Mouse (Mus musculus): ENCODE measurements around the gene Lhfp. TPM values are rescaled to one million over a fixed set of nuclear protein-coding genes. Genes with fewer than 3 reads are reported as not detected.

Lhfp gene
- polyA plus RNA-seq, 1 experiment from 2014 or later, result 12.9 TPM

- Histone ChIP-seq H3K4me2 (no peak overlapping the region), H3K4me1 (replicated peaks; ENCODE audit: control insufficient read depth, insufficient read depth, low read length) (no peaks in the 10 kb centered on the region), H3K4me3 (ENCODE audit: low read depth, low read length) (no peak overlapping the region), H3K27ac (ENCODE audit: low read depth, low read length) (no peak overlapping the region), H3K9me3 (ENCODE audit: control insufficient read depth, low read length) (no peaks in the 10 kb centered on the region), H3K9ac (ENCODE audit: low read depth, low read length) (no peak overlapping the region), H3K27me3 (replicated peaks; ENCODE audit: control insufficient read depth, insufficient read depth, low read length) (no peaks in the 10 kb centered on the region), H3K36me3 (ENCODE audit: control insufficient read depth, insufficient read depth, low read length) (peaks cover 6% of the 10 kb centered on the region; the same call in 1 of the 2 replicates)
- WGBS, result 77% methylated on average over 2 of the region's 2 CpGs
- DNase-seq (ENCODE audit: low spot score) (no peak), ATAC-seq (replicated peaks; ENCODE audit: low FRiP score) (no peak)
Observed at GRCm38 (mm10) chr3:53004406-53005114, 36.8 kb upstream of the Lhfp start.

GRCm38 (mm10) chr3:53007411-53007810 is 33.9 kb upstream of the Lhfp start:
- Histone ChIP-seq H3K4me2 (no peak overlapping the region), H3K9ac (ENCODE audit: low read depth, low read length) (no peak overlapping the region), H3K4me1 (replicated peaks; ENCODE audit: control insufficient read depth, insufficient read depth, low read length) (no peaks in the 10 kb centered on the region), H3K27me3 (replicated peaks; ENCODE audit: control insufficient read depth, insufficient read depth, low read length) (no peaks in the 10 kb centered on the region), H3K9me3 (ENCODE audit: control insufficient read depth, low read length) (no peaks in the 10 kb centered on the region), H3K36me3 (ENCODE audit: control insufficient read depth, insufficient read depth, low read length) (peaks cover 6% of the 10 kb centered on the region; the same call in 1 of the 2 replicates), H3K27ac (ENCODE audit: low read depth, low read length) (no peak overlapping the region), H3K4me3 (ENCODE audit: low read depth, low read length) (no peak overlapping the region)
- no peak for DNase-seq (ENCODE audit: low spot score)
- WGBS, result 91% methylated on average over 8 of the region's 8 CpGs
- ATAC-seq (replicated peaks; ENCODE audit: low FRiP score), result no peak

- H3K4me2 ChIP-seq, result peak within 1 kb of the TSS; percentile 87
- peak within 1 kb of the TSS; percentile 60; the same call in 1 of the 2 replicates for H3K27ac ChIP-seq (ENCODE audit: low read depth, low read length)
- no peaks in the 10 kb centered on the region; the same call in 1 of the 2 replicates for H3K4me1 ChIP-seq (replicated peaks; ENCODE audit: control insufficient read depth, insufficient read depth, low read length)
- 5% methylated on average over 53 of the region's 53 CpGs for WGBS
- peak; percentile 83 for DNase-seq (ENCODE audit: low spot score)
- peak; percentile 94 for ATAC-seq (replicated peaks; ENCODE audit: low FRiP score)
- no peaks in the 10 kb centered on the region for H3K27me3 ChIP-seq (replicated peaks; ENCODE audit: control insufficient read depth, insufficient read depth, low read length)
- H3K4me3 ChIP-seq (ENCODE audit: low read depth, low read length), result peak within 1 kb of the TSS; percentile 81
- H3K9ac ChIP-seq (ENCODE audit: low read depth, low read length), result peak within 1 kb of the TSS; percentile 78
- peaks cover 3% of the 10 kb centered on the region; the same call in 1 of the 2 replicates for H3K36me3 ChIP-seq (ENCODE audit: control insufficient read depth, insufficient read depth, low read length)
- no peaks in the 10 kb centered on the region for H3K9me3 ChIP-seq (ENCODE audit: control insufficient read depth, low read length)
Observed at GRCm38 (mm10) chr3:53016436-53017340, 24.6 kb upstream of the Lhfp start, which contains the start of gene Cog6. Cog6 (minus strand) TSS chr3:53017237.

- WGBS, result 71% methylated on average over 4 of the region's 4 CpGs
- no peak overlapping the region for H3K27ac ChIP-seq (ENCODE audit: low read depth, low read length)
- no peak overlapping the region for H3K9ac ChIP-seq (ENCODE audit: low read depth, low read length)
- H3K9me3 ChIP-seq (ENCODE audit: control insufficient read depth, low read length), result no peaks in the 10 kb centered on the region
- peaks cover under 1% of the 10 kb centered on the region; the same call in 1 of the 2 replicates for H3K4me1 ChIP-seq (replicated peaks; ENCODE audit: control insufficient read depth, insufficient read depth, low read length)
- DNase-seq (ENCODE audit: low spot score), result no peak
- no peaks in the 10 kb centered on the region for H3K36me3 ChIP-seq (ENCODE audit: control insufficient read depth, insufficient read depth, low read length)
- ATAC-seq (replicated peaks; ENCODE audit: low FRiP score), result no peak
- no peak overlapping the region for H3K4me3 ChIP-seq (ENCODE audit: low read depth, low read length)
- no peak overlapping the region for H3K4me2 ChIP-seq
- H3K27me3 ChIP-seq (replicated peaks; ENCODE audit: control insufficient read depth, insufficient read depth, low read length), result 0 out of 2 replicates have a peak, but pooled peaks cover 3% of the 10 kb centered on the region
Observed at GRCm38 (mm10) chr3:53027333-53027732, 14.0 kb upstream of the Lhfp start.

GRCm38 (mm10) chr3:53029046-53029445 is 12.3 kb upstream of the Lhfp start:
- 0 out of 2 replicates have a peak, but pooled peaks cover 3% of the 10 kb centered on the region for H3K27me3 ChIP-seq (replicated peaks; ENCODE audit: control insufficient read depth, insufficient read depth, low read length)
- H3K9ac ChIP-seq (ENCODE audit: low read depth, low read length), result no peak overlapping the region
- no peak overlapping the region for H3K4me3 ChIP-seq (ENCODE audit: low read depth, low read length)
- DNase-seq (ENCODE audit: low spot score) (no peak), ATAC-seq (replicated peaks; ENCODE audit: low FRiP score) (no peak)
- H3K4me1 ChIP-seq (replicated peaks; ENCODE audit: control insufficient read depth, insufficient read depth, low read length), result peaks cover 4% of the 10 kb centered on the region; the same call in 1 of the 2 replicates
- H3K36me3 ChIP-seq (ENCODE audit: control insufficient read depth, insufficient read depth, low read length), result no peaks in the 10 kb centered on the region
- no peaks in the 10 kb centered on the region for H3K9me3 ChIP-seq (ENCODE audit: control insufficient read depth, low read length)
- H3K4me2 ChIP-seq, result no peak overlapping the region
- 20% methylated on average over 7 of the region's 7 CpGs for WGBS
- H3K27ac ChIP-seq (ENCODE audit: low read depth, low read length), result no peak overlapping the region

- 29% methylated on average over 6 of the region's 6 CpGs for WGBS
- Histone ChIP-seq H3K27ac (ENCODE audit: low read depth, low read length) (no peak overlapping the region), H3K4me1 (replicated peaks; ENCODE audit: control insufficient read depth, insufficient read depth, low read length) (peaks cover 4% of the 10 kb centered on the region; the same call in 1 of the 2 replicates), H3K27me3 (replicated peaks; ENCODE audit: control insufficient read depth, insufficient read depth, low read length) (0 out of 2 replicates have a peak, but pooled peaks cover 3% of the 10 kb centered on the region), H3K9me3 (ENCODE audit: control insufficient read depth, low read length) (no peaks in the 10 kb centered on the region), H3K9ac (ENCODE audit: low read depth, low read length) (no peak overlapping the region), H3K36me3 (ENCODE audit: control insufficient read depth, insufficient read depth, low read length) (no peaks in the 10 kb centered on the region), H3K4me2 (no peak overlapping the region), H3K4me3 (ENCODE audit: low read depth, low read length) (no peak overlapping the region)
- ATAC-seq (replicated peaks; ENCODE audit: low FRiP score) (no peak), DNase-seq (ENCODE audit: low spot score) (no peak)
Observed at GRCm38 (mm10) chr3:53031586-53031985, 9.7 kb upstream of the Lhfp start.

GRCm38 (mm10) chr3:53032432-53032831 is 8.9 kb upstream of the Lhfp start:
- DNase-seq (ENCODE audit: low spot score), result no peak
- 12% methylated on average over 5 of the region's 5 CpGs for WGBS
- Histone ChIP-seq H3K9me3 (ENCODE audit: control insufficient read depth, low read length) (no peaks in the 10 kb centered on the region), H3K9ac (ENCODE audit: low read depth, low read length) (no peak overlapping the region), H3K4me3 (ENCODE audit: low read depth, low read length) (no peak overlapping the region), H3K4me2 (no peak overlapping the region), H3K27me3 (replicated peaks; ENCODE audit: control insufficient read depth, insufficient read depth, low read length) (0 out of 2 replicates have a peak, but pooled peaks cover 3% of the 10 kb centered on the region), H3K36me3 (ENCODE audit: control insufficient read depth, insufficient read depth, low read length) (no peaks in the 10 kb centered on the region), H3K27ac (ENCODE audit: low read depth, low read length) (no peak overlapping the region), H3K4me1 (replicated peaks; ENCODE audit: control insufficient read depth, insufficient read depth, low read length) (peaks cover 4% of the 10 kb centered on the region; the same call in 1 of the 2 replicates)
- no peak for ATAC-seq (replicated peaks; ENCODE audit: low FRiP score)

- no peak overlapping the region for H3K27ac ChIP-seq (ENCODE audit: low read depth, low read length)
- WGBS, result 14% methylated on average over 3 of the region's 3 CpGs
- no peak overlapping the region for H3K4me2 ChIP-seq
- no peak overlapping the region for H3K4me3 ChIP-seq (ENCODE audit: low read depth, low read length)
- no peaks in the 10 kb centered on the region for H3K9me3 ChIP-seq (ENCODE audit: control insufficient read depth, low read length)
- H3K27me3 ChIP-seq (replicated peaks; ENCODE audit: control insufficient read depth, insufficient read depth, low read length), result 0 out of 2 replicates have a peak, but pooled peaks cover 3% of the 10 kb centered on the region
- H3K4me1 ChIP-seq (replicated peaks; ENCODE audit: control insufficient read depth, insufficient read depth, low read length), result peaks cover 4% of the 10 kb centered on the region; the same call in 1 of the 2 replicates
- DNase-seq (ENCODE audit: low spot score) (no peak), ATAC-seq (replicated peaks; ENCODE audit: low FRiP score) (no peak)
- no peaks in the 10 kb centered on the region for H3K36me3 ChIP-seq (ENCODE audit: control insufficient read depth, insufficient read depth, low read length)
- H3K9ac ChIP-seq (ENCODE audit: low read depth, low read length), result no peak overlapping the region
Observed at GRCm38 (mm10) chr3:53033448-53033847, 7.9 kb upstream of the Lhfp start.

Measured in liver, embryonic 11.5 days (tissue).